Mouse (Mus musculus): ENCODE results near the gene Csrnp3.

- TF ChIP-seq CTCF (IDR thresholded peaks at IDR 0.05; ENCODE audit: extremely low read depth, insufficient read depth, insufficient read length, insufficient replicate concordance) (no peak), POLR2A (IDR thresholded peaks at IDR 0.05; ENCODE audit: low read depth, low read length) (no peak)
These were observed 135.9 kb downstream of the Csrnp3 start for GRCm38 (mm10) chr2:65981470-65981869.

Data from spleen, adult 2 months (tissue).